Mouse (Mus musculus) liver, postnatal 0 days (tissue): ENCODE data around the gene Tns1.

Experiments used
- CTCF ChIP-seq: sonication (generic); IDR thresholded peaks from 2 replicates; pipeline ENCODE4 v1.5.1; 2016; ENCODE audit warnings: antibody characterized with exemption, low read depth
- EP300 ChIP-seq: IDR thresholded peaks from 2 replicates; pipeline ENCODE4 v1.6.1; 2016; ENCODE audit warnings: antibody characterized with exemption, low read depth, mild to moderate bottlenecking

GRCm38 (mm10) chr1:73915218-73916070 is 208.8 kb downstream of the Tns1 start:
- TF ChIP-seq CTCF (no peak), EP300 (no peak)
